Mouse (Mus musculus) cerebellum, adult 11 months (tissue): ENCODE data around the gene Slc12a6.

Experiments
- DNase-seq: peaks from one replicate; pipeline ENCODE4 v3.0.0; 2022

Slc12a6 gene

DNA sequence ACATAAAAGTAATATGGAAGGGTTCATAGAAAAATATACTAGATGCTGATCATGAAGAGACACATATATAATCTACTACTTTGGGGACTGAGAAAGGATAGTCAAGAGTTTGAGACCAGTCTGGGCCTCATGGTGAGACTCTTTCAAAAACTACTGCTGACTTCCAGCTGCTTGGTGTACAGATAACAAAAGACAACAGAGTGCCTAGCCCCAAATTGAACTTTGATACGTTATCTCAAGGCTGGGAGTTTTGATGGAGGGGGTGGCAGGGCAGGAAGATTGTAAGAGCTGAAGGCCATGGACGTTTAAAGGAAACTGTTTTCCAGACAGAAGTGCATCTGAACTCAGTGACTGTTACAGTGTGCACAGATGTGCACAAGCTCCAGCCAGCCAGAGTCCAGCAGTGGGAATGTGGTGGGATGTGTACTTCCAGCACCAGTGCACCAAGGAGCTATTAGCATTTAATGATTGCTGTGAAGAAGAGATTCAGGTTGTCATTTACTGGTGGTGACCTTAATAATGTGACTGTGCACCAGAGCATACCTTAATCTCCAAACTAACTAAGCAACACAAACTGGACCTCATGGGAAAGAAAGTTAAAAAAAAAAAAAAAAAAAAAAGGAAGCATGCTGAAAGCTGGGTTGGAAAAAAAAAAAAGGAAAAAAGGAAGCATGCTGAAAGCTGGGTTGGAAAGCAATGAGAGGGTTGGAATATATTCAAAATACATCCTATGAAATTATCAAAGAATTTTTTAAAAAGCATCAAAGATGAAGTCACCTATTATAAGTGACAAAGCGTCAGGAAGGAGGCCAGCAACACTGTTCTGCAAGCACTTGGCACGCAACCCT is 66.7 kb downstream of the Slc12a6 start:
- no peak for DNase-seq

DNA sequence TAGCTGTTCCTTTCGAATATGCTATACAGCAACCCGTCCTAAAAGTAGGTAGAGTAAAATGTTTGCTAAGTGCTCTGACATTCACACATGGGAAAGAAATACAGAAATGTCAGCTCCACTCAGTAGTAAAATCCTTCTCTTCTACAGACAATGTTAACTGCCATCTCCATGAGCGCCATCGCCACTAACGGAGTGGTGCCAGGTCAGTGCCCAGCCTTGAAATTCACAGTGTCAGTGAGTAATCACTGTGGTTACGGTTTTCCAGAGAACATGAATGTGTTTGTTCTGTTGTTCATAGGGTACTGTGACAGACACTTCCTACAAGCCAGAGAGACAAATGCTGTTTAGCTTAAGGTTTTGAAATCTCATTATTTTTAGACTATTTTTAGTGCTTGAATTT is 71.6 kb downstream of the Slc12a6 start:
- no peak for DNase-seq

DNA sequence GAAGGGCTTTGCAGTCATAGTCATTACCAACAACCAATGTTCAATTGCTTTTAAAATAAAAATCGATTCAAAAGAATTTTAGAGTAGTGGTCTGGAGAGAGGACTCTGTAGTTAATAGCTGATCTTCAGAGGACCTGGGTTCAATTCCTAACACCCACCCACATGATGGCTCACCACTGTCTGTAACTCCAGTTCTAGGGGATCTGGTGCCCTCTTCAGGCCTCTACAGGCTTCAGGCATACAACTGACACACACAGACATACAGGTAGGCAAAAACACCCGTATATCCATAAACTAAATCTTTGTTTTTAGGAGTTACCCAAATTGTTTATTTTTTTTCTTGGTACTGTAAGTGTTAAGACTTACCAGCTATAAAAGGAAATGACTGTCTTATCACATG is 74.1 kb downstream of the Slc12a6 start:
- DNase-seq: no peak

DNA sequence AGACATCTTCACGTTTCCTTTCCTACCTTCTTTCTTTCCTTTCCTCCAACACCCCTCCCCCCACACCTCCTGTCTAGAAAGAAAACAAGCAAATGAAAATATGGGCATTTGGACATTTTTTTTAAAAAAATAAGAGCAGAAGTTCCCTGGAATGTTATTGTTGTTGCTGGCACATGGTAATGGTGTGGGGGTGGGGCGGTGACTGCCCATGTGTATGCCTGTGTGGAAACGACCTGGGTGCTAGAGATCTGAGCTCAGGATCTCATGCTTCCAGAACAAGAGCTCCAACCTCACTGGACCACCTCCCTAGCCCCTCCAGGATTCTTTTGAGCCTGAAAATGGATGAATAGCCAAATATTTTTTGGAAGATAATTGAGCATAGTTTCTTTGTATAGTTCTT is 75.5 kb downstream of the Slc12a6 start:
- DNase-seq: no peak

DNA sequence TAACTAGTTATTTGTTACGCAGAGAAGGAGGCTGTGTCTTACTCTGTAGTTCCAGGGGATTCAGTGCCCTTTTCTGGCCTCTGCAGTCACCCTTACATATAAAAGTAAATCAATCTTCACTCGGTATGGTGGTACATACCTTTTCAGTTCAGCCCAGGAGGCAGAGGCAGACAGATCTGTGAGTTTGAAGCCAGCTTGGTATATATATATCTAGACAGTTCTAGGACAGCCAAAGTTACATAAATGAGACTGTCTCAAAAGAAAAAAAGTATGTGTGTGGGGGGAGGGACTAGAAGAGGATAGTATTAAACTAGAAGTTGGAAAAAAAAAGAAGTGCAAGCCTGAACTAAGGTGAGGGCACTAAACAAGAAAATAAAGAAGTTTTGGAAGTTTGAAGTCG is 82.6 kb downstream of the Slc12a6 start:
- no peak for DNase-seq

DNA sequence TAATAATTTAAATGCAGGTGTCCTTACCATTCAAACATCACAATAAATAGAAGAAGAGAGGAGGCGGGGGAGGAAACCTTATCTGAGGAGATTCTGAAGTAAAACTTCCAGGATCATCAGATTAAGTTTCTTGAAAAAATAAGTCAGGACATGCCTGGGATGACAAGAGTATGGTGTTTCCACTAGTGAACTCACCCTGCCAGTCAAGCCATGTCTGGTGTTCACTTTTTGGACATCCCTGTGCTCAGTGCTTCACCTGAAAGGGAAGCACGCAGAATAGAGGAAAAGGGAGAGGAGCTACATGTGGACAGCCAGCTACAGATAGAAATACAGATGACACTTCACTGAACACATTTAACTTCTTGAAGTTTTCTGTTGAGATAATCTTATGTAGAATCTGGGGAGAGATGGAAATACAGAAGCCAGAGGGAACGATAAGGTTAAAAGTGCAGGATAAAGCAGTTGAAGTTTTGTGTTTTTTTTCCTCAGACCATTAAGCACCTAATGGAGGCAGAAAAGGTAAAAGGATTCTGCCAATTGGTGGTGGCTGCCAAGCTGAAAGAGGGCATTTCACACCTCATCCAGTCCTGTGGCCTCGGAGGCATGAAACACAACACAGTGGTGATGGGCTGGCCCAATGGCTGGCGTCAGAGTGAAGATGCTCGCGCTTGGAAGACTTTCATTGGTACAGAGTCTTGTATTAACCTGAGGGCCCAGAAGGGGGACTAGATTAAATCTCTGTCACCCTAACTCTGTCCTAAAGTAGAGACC is 88.2 kb downstream of the Slc12a6 start:
- DNase-seq: no peak

DNA sequence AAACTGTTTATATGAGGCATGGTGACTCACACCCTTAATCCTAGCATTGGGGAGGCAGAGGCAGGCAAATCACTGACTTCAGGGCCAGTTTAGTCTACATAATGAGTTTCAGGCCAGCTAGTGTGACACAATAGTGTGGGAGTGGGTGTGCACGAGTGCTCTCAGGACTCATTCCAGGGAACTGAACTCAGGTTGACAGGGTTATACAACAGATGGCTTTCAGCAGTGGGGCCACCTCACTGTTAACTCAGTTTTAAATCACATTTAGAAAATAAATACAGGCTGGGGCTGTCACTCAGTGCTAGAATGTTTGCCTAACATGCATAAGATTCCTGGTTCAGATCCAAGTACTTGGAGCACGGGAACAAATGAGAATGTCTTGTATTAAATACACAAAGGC is 94.0 kb downstream of the Slc12a6 start:
- DNase-seq: no peak

DNA sequence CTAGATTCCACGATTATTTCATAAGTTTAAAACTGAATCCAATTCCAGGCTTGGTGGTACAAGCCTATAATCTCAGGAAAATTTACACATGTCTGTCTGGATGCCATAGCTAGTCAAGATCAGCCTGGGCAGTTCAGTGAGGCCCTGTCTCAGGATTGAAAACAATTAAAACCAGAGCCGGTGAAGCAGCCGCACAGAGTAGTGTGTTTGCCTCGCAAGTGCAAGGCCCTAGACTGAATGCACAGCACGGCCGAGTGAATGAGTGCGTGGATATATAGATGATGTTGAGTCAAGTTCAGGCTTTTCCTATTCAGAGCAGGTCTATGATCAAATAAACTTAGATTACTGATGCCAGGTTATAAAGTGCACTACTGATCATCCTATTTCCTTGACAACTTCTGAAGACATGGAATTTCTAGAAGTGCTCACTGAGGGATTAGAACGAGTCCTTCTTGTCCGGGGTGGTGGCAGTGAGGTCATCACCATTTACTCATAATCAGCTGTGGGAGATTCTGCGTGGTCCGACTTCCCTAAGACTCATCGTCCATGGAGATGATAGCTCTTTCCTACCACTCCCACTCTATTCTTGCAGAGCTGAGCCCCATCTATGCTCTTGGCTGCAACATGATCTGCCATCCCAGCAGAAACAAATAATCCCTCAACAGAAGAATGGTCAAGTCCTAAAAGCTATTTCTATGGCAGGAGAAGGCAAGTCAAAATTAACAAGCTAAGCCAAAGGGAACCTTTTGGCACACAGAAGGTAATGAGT is 94.6 kb downstream of the Slc12a6 start:
- DNase-seq: no peak

DNA sequence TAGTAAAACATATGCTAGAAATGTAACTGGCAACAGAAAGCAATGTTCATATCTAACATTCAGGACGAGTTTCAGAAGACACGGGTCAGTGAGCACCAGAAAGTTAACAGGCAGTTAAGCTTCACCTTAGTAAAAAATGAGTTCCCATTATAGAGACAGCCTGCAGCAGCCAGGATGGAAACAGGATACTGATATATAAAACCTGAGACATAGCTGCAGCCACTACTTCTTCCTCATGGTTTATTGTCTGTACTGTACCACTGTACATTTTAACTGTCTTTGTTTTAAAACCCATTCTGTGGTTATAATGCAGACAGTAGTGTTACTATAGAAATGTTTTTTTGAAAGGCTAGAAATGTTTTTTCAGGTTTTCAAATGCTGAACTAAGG is 95.2 kb downstream of the Slc12a6 start:
- no peak for DNase-seq

DNA sequence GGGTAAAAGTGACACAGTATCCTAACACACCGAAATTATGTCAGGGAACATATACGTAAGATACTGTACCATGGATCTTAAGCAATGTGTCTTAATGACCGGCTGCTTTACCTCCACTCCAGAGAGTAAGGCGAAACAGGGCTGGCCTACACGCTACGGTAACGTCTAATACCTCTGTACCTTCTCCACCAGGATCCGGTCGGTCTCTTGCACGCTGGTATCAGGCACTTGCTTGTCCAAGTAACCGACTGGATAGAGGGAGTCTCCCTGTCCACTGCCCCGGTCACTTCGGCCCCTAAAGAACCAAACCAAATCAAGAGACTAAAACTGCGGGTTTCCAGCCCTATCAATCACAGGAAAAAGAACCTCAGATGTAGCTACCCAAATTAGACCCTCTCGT is 101.6 kb downstream of the Slc12a6 start:
- peak; percentile 9 for DNase-seq

DNA sequence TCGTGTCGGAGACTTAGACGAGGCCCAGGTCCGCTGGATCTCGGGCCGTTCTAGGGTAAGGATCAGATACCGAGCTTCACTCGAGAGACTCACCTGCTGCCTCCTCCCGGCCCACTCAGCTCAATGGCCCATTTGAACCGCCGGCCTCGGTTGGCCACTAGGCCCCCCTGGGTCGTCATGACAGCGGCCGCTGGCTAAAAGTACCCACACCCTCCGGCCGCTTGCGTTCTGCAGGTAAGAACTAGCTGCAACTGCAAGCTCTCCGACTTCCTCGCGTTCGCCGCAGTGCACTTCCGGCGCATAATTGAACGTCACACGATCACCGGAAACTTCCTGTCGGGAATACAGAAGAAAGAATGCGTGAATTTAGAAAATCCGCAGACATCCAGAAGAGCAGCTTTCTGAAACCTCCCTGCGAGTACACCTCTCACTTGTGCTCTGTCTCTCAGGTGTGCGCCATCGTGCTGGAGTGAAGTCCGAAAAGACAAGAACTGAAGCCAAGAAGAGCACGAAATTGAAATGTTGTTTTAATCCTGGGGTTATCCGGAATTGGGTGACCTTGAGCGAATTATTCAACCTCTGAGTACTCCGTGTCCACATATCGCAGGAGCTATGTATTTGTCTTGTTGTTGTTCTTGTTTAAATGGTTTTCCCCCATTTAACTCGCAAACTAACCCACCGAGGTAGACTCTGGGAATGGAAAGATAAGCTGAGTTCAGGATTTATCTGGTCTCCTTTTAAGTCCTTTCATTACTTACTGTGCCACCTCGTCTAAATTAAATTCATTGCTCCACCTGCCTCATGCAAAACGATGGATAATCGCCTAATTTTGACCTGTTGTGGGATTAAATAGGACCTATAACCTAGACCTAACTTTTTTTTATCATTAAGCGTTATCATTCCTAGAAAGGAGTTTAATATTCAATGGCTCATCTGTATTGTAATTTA is 102.4 kb downstream of the Slc12a6 start, which contains the start of gene Emc4:
Gene Emc4, minus strand, starts transcription at position 302 of the 948 bp plus-strand sequence.
- peak; percentile 85 for DNase-seq

DNA sequence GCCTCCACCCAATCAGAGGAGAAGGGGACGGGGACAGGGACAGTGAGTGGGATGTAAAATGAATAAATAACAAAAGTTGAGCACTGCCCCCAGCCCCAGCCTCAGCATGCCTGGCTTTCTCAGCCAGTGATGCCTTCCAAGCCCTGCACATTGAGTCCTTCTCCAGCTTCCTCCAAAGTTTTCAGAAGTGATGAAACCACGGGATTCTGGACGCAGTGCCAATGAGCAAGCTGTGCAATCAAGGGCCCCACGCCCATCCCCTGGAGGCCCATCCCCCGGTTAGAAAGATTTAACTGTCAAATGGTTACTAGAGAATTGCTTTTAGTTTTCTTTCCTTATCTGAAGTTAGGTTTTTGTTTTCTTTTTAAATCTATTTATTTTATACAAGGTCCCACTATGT is 104.3 kb downstream of the Slc12a6 start:
- no peak for DNase-seq

DNA sequence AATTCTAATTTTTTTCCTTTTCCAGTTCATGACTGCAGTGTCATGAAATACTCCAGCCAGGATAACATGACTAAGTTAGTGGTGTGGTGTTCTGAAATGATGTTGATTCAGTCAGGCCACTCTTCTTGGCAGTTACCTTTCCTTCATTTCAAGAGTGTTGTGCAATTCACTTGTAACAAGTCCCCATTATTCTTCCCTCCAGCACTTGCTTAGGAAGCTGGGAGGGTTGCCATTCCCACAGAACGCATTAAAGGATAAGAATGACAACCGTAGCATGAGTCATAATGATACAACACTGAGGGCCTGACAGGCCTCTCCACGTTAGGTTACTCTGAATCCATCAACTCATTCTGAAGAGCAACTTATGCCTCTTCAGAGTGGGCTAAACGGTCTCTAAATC is 107.5 kb downstream of the Slc12a6 start:
- no peak for DNase-seq

DNA sequence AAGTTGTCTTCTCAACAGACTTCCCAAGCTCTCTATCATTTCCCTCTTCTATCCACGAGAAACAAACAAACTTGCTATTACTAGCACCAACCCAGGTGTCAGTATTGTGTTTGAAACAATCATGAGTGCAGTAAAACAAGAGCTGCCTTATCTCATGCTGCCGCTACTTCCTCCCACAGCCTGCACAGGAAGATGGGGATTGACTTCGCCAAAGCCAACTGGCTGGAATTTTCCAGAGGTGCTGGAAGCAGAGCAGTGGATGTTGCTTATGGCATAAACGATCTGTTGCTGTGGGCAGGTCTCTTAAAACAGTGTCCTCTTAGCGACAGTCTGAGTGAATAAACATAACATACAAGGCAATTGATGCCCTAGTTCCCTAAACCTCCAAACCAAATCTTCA is 109.0 kb downstream of the Slc12a6 start:
- DNase-seq: no peak

DNA sequence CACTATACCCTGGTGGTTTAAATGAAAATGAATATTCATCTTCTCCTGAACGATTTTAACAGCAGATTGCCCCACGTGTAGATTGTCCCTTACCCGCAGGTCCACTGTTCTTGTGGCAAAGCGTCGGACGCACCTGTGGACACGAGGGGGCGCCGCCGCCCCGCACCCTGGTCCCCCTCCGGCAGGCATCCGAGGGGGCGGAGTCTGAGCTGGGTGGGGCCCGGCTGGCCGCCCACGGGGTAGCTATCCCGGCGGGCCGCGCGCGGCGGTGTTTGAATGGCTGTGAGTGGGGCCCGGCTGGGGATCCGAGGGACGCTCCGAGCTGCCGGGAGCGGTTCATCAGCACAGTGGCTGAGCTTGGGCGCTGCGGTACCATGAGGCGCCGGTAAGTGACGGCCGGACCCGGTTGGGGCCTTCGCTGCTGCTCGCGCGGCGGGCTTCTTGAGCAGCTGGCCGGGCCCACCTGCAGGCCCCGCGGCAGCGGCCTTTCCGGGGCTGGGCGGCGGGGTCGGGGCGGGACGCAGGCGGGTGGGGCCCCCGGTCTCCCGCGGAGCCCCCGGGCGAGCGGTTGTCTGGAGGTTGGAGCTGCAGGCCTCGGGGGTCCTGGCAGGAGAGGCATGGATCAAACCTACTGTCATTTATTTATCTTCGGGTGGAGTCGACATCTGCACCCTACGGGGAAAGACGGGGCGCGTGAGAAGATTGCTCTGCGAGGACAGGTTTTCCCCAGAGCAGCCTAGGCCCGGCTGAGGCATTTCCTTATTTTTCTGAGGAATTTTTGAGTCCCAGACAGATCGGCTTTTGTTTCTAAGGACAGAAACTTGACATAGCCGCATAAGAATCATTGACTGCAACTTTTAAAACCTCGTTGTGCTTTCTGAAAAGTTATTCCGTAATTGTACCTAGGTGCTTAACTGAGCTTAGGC is 113.6 kb downstream of the Slc12a6 start, which contains the start of gene Katnbl1:
Gene Katnbl1, plus strand, starts transcription at position 239 of the 926 bp plus-strand sequence.
- peak; percentile 92 for DNase-seq

DNA sequence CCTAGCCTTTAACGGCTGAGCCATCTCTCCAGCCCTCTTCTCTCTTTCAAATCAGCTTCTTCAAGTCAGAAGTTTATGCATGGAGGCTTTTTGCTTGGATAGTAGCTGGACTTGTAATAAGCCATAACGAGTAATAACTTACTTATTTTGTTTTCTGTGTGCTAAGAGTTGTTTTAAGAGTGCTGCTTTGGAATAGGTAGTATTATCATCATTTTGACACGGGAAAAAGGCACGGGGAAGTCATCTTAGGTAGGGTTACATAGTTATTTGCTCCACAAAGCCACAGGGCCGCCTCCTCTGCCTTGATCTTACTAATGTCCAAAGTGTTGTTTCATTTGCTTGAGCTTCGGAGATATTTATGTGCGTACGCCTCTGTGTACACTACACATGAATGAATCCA is 114.5 kb downstream of the Slc12a6 start:
- no peak for DNase-seq

DNA sequence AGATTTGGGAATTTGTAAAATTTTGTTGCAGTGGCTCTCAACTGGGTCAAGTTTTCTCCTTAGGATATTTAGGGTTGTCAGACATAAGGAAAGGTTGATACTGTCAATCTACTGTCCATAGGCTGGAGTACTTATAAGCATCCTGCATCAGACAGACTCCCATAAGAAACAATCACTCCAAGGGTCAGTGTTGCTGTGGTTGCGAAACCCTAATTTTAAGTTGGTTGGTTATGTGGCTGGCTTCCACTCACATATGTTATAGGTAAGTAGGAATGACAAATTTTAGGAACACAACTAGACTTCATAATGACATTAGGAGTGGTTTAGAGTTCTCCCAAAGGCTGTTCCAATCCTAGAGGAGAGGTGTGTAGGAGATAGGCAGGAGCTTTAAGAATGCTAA is 115.6 kb downstream of the Slc12a6 start:
- no peak for DNase-seq

DNA sequence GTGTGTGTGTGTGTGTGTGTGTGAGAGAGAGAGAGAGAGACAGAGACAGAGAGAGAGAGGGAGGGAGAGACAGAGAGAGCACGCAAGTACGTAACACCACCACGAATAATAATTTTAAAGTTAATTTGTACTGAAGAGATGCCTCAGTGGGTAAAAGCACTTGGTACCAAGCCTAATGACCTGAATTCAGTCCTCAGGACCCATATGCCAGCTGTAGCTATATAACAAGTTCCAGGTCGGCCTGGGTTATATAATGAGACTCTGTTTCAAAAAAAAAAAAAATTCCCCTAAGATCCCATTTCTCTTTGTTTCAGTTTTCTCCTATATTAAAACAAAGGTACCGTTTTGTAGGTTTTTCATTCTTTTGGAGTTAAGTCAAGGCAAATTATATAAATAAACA is 125.2 kb downstream of the Slc12a6 start:
- DNase-seq: no peak

DNA sequence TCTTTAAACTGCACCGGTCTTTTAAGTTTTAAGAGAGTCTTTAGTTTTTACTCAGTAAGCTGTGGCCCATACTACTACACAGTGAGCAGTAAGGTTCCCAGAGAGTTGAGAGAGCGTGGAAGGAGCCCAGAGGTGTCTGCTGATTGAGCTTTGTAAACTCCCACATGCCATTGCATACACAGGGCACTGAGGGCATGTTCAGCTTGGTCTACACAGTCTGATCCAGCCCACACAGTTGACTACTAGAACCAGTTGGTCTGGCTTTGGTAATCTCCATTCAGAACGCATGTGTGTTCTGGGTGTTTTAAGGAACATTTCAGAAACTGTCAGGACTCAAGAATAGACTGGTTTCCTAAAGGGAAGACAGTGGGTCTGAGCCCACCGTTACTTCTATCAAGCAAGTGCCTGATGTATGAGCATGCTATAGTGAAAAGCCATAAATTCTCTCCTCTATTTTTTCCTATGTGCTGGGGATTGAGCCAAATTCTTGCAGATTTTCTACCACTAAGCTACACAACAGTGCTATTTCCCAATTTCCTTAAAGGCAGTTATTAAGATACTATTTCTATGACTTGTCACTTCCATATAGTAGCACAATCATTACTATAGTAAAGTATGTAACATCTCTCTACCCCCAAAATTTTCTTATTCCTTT is 125.8 kb downstream of the Slc12a6 start:
- no peak for DNase-seq

DNA sequence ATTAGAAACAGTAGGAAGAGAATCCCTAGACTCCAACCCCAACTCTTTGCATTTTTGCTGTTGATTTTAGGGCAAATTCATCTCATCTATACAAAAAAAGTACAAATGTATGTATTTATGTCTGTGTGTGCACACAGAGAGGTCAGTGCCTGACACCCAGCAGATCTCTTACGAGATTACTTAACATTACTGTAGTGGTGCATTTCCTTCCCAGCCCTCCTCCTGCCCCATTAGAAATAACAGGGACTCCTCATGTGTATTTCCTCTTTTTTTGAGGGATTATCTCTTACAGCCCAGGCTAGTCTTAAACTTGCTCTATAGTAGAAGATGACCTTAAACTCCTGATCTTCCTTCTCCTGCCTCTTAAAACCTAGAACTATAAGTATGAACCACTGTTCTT is 127.1 kb downstream of the Slc12a6 start:
- DNase-seq: no peak

DNA sequence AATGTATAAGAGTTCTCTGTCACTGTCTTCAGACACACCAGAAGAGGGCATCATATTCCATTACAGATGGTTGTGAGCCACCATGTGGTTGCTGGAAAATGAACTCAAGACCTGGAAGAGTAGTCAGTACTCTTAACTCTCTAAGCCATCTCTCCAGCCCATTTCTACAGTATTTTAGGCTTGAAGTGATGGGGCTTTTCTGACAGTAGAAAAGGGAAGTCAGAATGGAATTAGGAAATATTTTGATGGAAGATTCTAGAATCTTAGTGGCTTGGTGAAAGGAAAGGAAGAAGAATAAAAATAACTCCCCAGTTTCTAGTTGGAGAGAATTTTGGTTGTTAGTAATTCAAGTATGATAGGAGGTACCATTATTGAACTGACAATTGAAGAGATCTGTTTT is 128.3 kb downstream of the Slc12a6 start:
- DNase-seq: no peak
